Mouse (Mus musculus) liver, embryonic 16.5 days (tissue): Measurements from ENCODE around the gene Lasp1. TPM values are rescaled to one million over a fixed set of nuclear protein-coding genes. Genes with fewer than 3 reads are reported as not detected.

Experiments
- ATAC-seq: fragments of 200-750 bp; cut with Nextera tagmentation; 2 replicates; pipeline ENCODE4 v1.8.0; 2017; ENCODE audit warnings: low read depth, mild to moderate bottlenecking, moderate number of reproducible peaks, moderate library complexity
- H3K27ac ChIP-seq: fragments of 300-500 bp; sonication (generic); 2 replicates; pipeline ENCODE4 v1.5.1; 2014; ENCODE audit warnings: mild to moderate bottlenecking, low read length
- H3K27me3 ChIP-seq: fragments of 300-500 bp; sonication (generic); 2 replicates; pipeline ENCODE4 v1.6.1; 2014; ENCODE audit warnings: low read depth, low read length, mixed read lengths; ENCODE audit not compliant: control insufficient read depth, insufficient read depth
- H3K36me3 ChIP-seq: fragments of 300-500 bp; sonication (generic); 2 replicates; pipeline ENCODE4 v1.6.1; 2014; ENCODE audit warnings: mild to moderate bottlenecking; ENCODE audit not compliant: control insufficient read depth, insufficient read depth
- H3K4me1 ChIP-seq: fragments of 300-500 bp; sonication (generic); 2 replicates; pipeline ENCODE4 v1.6.1; 2014; ENCODE audit warnings: low read depth, low read length, mixed read lengths; ENCODE audit not compliant: control insufficient read depth
- H3K4me2 ChIP-seq: fragments of 300-500 bp; sonication (generic); 2 replicates; pipeline ENCODE4 v1.6.1; 2014; ENCODE audit warnings: low read depth, low read length, mixed read lengths
- H3K4me3 ChIP-seq: fragments of 300-500 bp; sonication (generic); 2 replicates; pipeline ENCODE4 v1.5.1; 2014; ENCODE audit warnings: low read depth, mild to moderate bottlenecking, low read length
- H3K9ac ChIP-seq: fragments of 300-500 bp; sonication (generic); 2 replicates; pipeline ENCODE4 v1.6.1; 2014; ENCODE audit warnings: low read depth, low read length
- H3K9me3 ChIP-seq: fragments of 300-500 bp; sonication (generic); replicated peaks from 2 replicates; pipeline ENCODE4 v1.6.1; 2016; ENCODE audit warnings: low read length; ENCODE audit not compliant: control insufficient read depth
- WGBS: fragments of 180-500 bp; shearing (Covaris S2); extraction: QIAGEN DNeasy Blood & Tissue Kit; methylation state at CpG from one replicate; pipeline ENCODE4 v1.1.7; 2014; ENCODE audit not compliant: insufficient replicate concordance; 5-methylcytosine and 5-hydroxymethylcytosine counted together
- polyA plus RNA-seq: library from polyadenylated mRNA; unstranded; fragments of >200 nt; fragmentation: Nextera tagmentation; extraction: Ambion mirVana; gene quantifications from 2 replicates; pipeline ENCODE4 v1.2.1, GENCODE M21; 2015

The Lasp1 gene
- polyA plus RNA-seq, 1 experiment from 2014 or later, result 38.3 TPM

DNA sequence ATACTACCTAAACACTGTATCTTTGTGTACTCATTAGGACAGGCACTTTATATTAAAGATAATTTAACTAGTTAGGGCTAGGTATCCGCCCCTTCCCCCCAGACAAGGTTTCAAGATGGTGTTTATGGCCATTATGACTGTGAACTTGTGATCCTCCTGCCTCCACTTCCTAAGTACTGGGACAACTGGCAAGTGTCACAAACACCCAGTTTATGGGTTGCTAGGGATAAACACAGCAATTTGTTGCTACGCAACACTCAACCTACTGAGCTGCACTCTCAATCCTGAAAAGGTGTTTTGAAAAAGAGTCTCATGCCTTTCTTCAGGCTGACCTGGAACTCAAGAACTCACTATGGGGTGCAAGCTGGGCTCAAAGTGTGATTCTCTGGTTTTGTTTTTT is 78.5 kb downstream of the Lasp1 start:
- H3K4me2 ChIP-seq, result no peak overlapping the region
- no peak overlapping the region for H3K4me3 ChIP-seq
- no peaks in the 10 kb centered on the region for H3K27me3 ChIP-seq
- no peak overlapping the region for H3K27ac ChIP-seq
- no peaks in the 10 kb centered on the region for H3K4me1 ChIP-seq
- ATAC-seq, result no peak
- no peaks in the 10 kb centered on the region for H3K9me3 ChIP-seq
- 74% methylated on average over 2 of the region's 2 CpGs for WGBS
- H3K9ac ChIP-seq, result no peak overlapping the region
- H3K36me3 ChIP-seq, result no peaks in the 10 kb centered on the region

DNA sequence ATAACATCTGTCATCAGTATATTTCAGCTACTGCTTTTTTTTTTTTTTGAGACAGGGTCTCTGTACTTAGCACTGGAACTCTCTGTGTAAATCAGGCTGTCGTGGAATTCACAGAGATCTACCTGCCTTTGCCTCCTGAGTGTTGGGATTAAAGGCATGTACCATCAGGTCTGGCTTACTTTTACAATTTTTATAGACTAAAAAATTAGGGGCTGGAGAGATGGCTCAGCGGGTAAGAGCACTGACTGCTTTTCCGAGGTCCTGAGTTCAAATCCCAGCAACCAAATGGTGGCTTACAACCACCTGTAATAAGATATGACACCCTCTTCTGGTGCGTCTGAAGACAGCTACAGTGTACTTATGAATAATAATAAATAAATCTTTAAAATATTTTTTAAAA is 81.6 kb downstream of the Lasp1 start:
- H3K36me3 ChIP-seq, result no peaks in the 10 kb centered on the region
- ATAC-seq, result no peak
- no peak overlapping the region for H3K4me2 ChIP-seq
- peaks cover 5% of the 10 kb centered on the region for H3K4me1 ChIP-seq
- H3K9ac ChIP-seq, result no peak overlapping the region
- H3K27ac ChIP-seq, result no peak overlapping the region
- no peak overlapping the region for H3K4me3 ChIP-seq
- no peaks in the 10 kb centered on the region for H3K27me3 ChIP-seq
- 65% methylated on average over 4 of the region's 4 CpGs for WGBS
- H3K9me3 ChIP-seq, result no peaks in the 10 kb centered on the region; the same call in 1 of the 2 replicates

DNA sequence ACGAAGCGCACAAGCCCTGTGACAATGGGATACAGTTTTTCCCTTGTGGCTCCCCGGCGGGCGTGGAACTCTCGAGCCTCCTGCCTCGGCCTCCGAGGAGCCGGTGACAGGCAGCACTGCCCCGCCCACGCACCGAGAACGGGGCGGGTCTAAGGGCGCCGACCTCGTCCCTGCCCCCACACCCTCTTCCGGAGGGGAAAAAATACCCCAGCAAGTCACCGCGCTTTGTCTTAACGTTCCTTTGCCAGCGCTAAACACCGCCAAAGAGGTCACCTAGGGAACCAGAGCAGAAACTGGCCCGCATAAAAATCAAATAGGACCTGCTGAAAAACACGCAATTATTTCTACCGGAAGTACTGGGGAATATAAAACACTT is 84.7 kb downstream of the Lasp1 start:
- H3K4me1 ChIP-seq, result peaks cover 5% of the 10 kb centered on the region
- peak overlapping the region; percentile 74 for H3K4me2 ChIP-seq
- H3K9ac ChIP-seq, result peak overlapping the region; percentile 72
- peak overlapping the region; percentile 71 for H3K4me3 ChIP-seq
- H3K27ac ChIP-seq, result peak overlapping the region; percentile 87
- no peaks in the 10 kb centered on the region for H3K36me3 ChIP-seq
- no peaks in the 10 kb centered on the region for H3K27me3 ChIP-seq
- 3% methylated on average over 26 of the region's 26 CpGs for WGBS
- peak; percentile 73 for ATAC-seq
- no peaks in the 10 kb centered on the region; the same call in 1 of the 2 replicates for H3K9me3 ChIP-seq

GRCm38 (mm10) chr11:97883918-97884600 is 85.3 kb downstream of the Lasp1 start, which contains the start of gene Fbxo47:
Gene Fbxo47, minus strand, starts transcription at chr11:97884154.
- Histone ChIP-seq H3K4me2 (peak within 1 kb of the TSS; percentile 74), H3K36me3 (no peaks in the 10 kb centered on the region), H3K9me3 (no peaks in the 10 kb centered on the region; the same call in 1 of the 2 replicates), H3K4me1 (peaks cover 5% of the 10 kb centered on the region), H3K27ac (peak within 1 kb of the TSS; percentile 87), H3K27me3 (no peaks in the 10 kb centered on the region), H3K9ac (peak within 1 kb of the TSS; percentile 72), H3K4me3 (peak within 1 kb of the TSS; percentile 71)
- WGBS, result under 1% methylated on average over 37 of the region's 37 CpGs
- peak; percentile 92 for ATAC-seq

DNA sequence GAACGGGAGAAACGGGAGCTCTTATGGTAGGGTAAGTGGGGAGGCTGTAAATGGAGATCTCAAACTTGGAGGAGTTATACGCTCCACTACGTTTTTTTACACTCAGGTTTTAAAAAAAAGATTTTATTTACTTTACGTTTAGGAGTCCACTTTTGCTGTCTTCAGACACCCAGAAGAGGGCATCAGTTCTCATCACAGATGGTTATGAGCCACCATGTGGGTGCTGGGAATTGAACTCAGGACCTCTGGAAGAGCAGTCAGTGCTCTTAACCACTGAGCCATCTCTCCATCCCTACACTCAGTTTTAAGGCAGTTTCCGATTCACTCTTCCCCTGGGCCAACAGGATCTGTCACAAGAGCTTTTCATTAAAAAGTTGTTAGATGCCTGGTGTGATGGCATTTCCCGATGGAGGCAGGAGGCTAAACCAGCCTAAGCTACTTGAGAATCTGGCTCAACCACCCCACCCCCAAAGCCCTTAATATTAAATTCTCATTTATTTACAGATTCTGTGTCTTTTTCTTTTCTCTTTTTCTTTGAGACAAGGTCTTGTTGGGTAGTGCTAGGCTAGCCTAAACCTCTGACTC is 85.9 kb downstream of the Lasp1 start:
- H3K4me1 ChIP-seq, result peaks cover 5% of the 10 kb centered on the region
- H3K9ac ChIP-seq, result peak overlapping the region; percentile 47
- WGBS, result 28% methylated on average over 7 of the region's 7 CpGs
- no peaks in the 10 kb centered on the region for H3K27me3 ChIP-seq
- peak overlapping the region; percentile 74 for H3K4me2 ChIP-seq
- no peaks in the 10 kb centered on the region; the same call in 1 of the 2 replicates for H3K9me3 ChIP-seq
- H3K4me3 ChIP-seq, result peak overlapping the region; percentile 71
- no peak for ATAC-seq
- no peaks in the 10 kb centered on the region for H3K36me3 ChIP-seq
- H3K27ac ChIP-seq, result peak overlapping the region; percentile 72

GRCm38 (mm10) chr11:97885296-97885915 is 86.6 kb downstream of the Lasp1 start:
- H3K9ac ChIP-seq, result no peak overlapping the region
- H3K27ac ChIP-seq, result no peak overlapping the region

More at GRCm38 (mm10) chr11:97885296-97885915, 86.6 kb downstream of the Lasp1 start:
- peaks cover 5% of the 10 kb centered on the region for H3K4me1 ChIP-seq
- H3K4me3 ChIP-seq, result no peak overlapping the region
- 79% methylated on average over 2 of the region's 2 CpGs for WGBS
- no peaks in the 10 kb centered on the region; the same call in 1 of the 2 replicates for H3K9me3 ChIP-seq
- no peaks in the 10 kb centered on the region for H3K36me3 ChIP-seq
- no peak overlapping the region for H3K4me2 ChIP-seq
- no peaks in the 10 kb centered on the region for H3K27me3 ChIP-seq
- ATAC-seq, result no peak

Other genes starting within 250 kb of the Lasp1 start
- gene Srcin1, start 222.8 kb upstream of the Lasp1 start, polyA plus RNA-seq, result not detected in 2 replicates
- gene Epop, start 169.3 kb upstream of the Lasp1 start, polyA plus RNA-seq, result 0.11 and 0.24 TPM in 2 replicates
- 0.16 and 0.21 TPM in 2 replicates for gene Mllt6, start 135.6 kb upstream of the Lasp1 start, polyA plus RNA-seq
- 16.5 and 19.8 TPM in 2 replicates for gene Cisd3, start 113.2 kb upstream of the Lasp1 start, polyA plus RNA-seq
- gene Pcgf2, start 98.5 kb upstream of the Lasp1 start, polyA plus RNA-seq, result 1.6 and 2.1 TPM in 2 replicates
- gene Psmb3, start 95.6 kb upstream of the Lasp1 start, polyA plus RNA-seq, result 200 and 219 TPM in 2 replicates
- 0.35 and 0.65 TPM in 2 replicates for gene Pip4k2b, start 54.3 kb upstream of the Lasp1 start, polyA plus RNA-seq
- 5.4 and 6.0 TPM in 2 replicates for gene Cwc25, start 32.4 kb upstream of the Lasp1 start, polyA plus RNA-seq
- gene 1700001P01Rik, start 23.1 kb upstream of the Lasp1 start, polyA plus RNA-seq, result not detected in 2 replicates
- 232 and 261 TPM in 2 replicates for gene Rpl23, start 16.6 kb upstream of the Lasp1 start, polyA plus RNA-seq
- 0.19 and 0.36 TPM in 2 replicates for gene B230217C12Rik, start 41.8 kb downstream of the Lasp1 start, polyA plus RNA-seq
- 0.39 TPM in 2 replicates for gene Fbxo47, start 85.2 kb downstream of the Lasp1 start, polyA plus RNA-seq
- 0.65 and 1.2 TPM in 2 replicates for gene Plxdc1, start 187.4 kb downstream of the Lasp1 start, polyA plus RNA-seq
- gene Arl5c, start 197.2 kb downstream of the Lasp1 start, polyA plus RNA-seq, result 7.4 and 8.3 TPM in 2 replicates
- gene Cacnb1, start 224.0 kb downstream of the Lasp1 start, polyA plus RNA-seq, result 0.81 and 1.2 TPM in 2 replicates
- gene Rpl19, start 227.7 kb downstream of the Lasp1 start, polyA plus RNA-seq, result 478 and 526 TPM in 2 replicates